Mouse (Mus musculus) forebrain, postnatal 0 days (tissue): ENCODE data around the gene Ros1. TPM values are rescaled to one million over a fixed set of nuclear protein-coding genes. Genes with fewer than 3 reads are reported as not detected.

Experiments used
- ATAC-seq: fragments of 200-750 bp; cut with Nextera tagmentation; 2 replicates; pipeline ENCODE4 v1.8.0; 2017; ENCODE audit warnings: mild to moderate bottlenecking, moderate library complexity
- DNase-seq: peaks from one replicate; pipeline ENCODE4 v3.0.0-alpha.2; 2015
- H3K27ac ChIP-seq: fragments of 300-500 bp; sonication (generic); 2 replicates; pipeline ENCODE4 v1.5.1; 2014; ENCODE audit warnings: low read depth, mild to moderate bottlenecking, antibody characterized with exemption, low read length, moderate library complexity, mixed read lengths
- H3K27me3 ChIP-seq: fragments of 300-500 bp; sonication (generic); 2 replicates; pipeline ENCODE4 v1.6.1; 2014; ENCODE audit warnings: mild to moderate bottlenecking, low read length, mixed read lengths; ENCODE audit not compliant: insufficient read depth
- H3K36me3 ChIP-seq: fragments of 300-500 bp; sonication (generic); 2 replicates; pipeline ENCODE4 v1.6.1; 2014; ENCODE audit warnings: mild to moderate bottlenecking, moderate library complexity; ENCODE audit not compliant: insufficient read depth
- H3K4me1 ChIP-seq: fragments of 300-500 bp; sonication (generic); 2 replicates; pipeline ENCODE4 v1.6.1; 2014; ENCODE audit warnings: antibody characterized with exemption; ENCODE audit not compliant: insufficient read depth
- H3K4me2 ChIP-seq: fragments of 300-500 bp; sonication (generic); 2 replicates; pipeline ENCODE4 v1.6.1; 2014; ENCODE audit warnings: low read depth, mild to moderate bottlenecking, moderate library complexity
- H3K4me3 ChIP-seq: fragments of 300-500 bp; sonication (generic); 2 replicates; pipeline ENCODE4 v1.5.1; 2014; ENCODE audit warnings: low read depth, low read length, mixed read lengths
- H3K9ac ChIP-seq: fragments of 300-500 bp; sonication (generic); 2 replicates; pipeline ENCODE4 v1.6.1; 2014; ENCODE audit warnings: mild to moderate bottlenecking
- H3K9me3 ChIP-seq: fragments of 300-500 bp; sonication (generic); 2 replicates; pipeline ENCODE4 v1.6.1; 2016; ENCODE audit warnings: low read length
- CTCF ChIP-seq: sonication (generic); IDR thresholded peaks from 2 replicates; pipeline ENCODE4 v1.5.1; 2016; ENCODE audit warnings: antibody characterized with exemption, control low read depth, low read depth
- WGBS: fragments of 180-500 bp; shearing (Covaris S2); extraction: QIAGEN DNeasy Blood & Tissue Kit; methylation state at CpG from one replicate; pipeline ENCODE4 v1.1.7; 2014; 5-methylcytosine and 5-hydroxymethylcytosine counted together
- polyA plus RNA-seq: library from polyadenylated mRNA; unstranded; fragments of >200 nt; fragmentation: Nextera tagmentation; extraction: Ambion mirVana; gene quantifications from 2 replicates; pipeline ENCODE4 v1.2.1, GENCODE M21; 2015
- total RNA-seq: library from RNA; depleted of rRNA; stranded (reverse); fragments of >200 nt; gene quantifications from 2 replicates; pipeline ENCODE4 v1.2.3, GENCODE M21; 2014

Ros1 gene
- total and polyA plus RNA-seq, 2 experiments from 2014 or later = not detected

DNA sequence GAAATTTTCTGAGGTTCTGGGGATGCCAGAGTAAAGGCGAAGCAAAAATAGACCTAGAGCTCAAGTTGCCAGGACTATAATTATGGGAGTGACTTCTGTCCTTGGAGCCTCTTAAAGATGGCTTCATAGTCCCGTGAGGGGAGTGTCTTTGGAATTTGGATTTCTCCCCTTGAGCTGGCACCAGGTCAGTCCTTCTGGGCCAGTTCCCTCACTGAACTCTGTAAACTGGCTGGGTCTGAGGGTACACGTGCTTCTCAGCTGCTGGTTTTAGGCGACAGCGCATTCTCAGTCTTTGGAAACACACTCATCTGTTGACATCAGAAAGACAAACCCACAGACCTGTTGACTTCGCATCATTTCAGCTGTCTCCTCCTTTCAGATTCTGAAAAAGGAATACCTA lies 108.4 kb downstream of the Ros1 start:
- Histone ChIP-seq H3K4me3 (no peak overlapping the region), H3K4me2 (no peak overlapping the region), H3K9me3 (no peaks in the 10 kb centered on the region), H3K27ac (no peak overlapping the region), H3K4me1 (no peaks in the 10 kb centered on the region), H3K36me3 (no peaks in the 10 kb centered on the region), H3K9ac (no peak overlapping the region), H3K27me3 (no peaks in the 10 kb centered on the region)
- ATAC-seq (no peak), DNase-seq (no peak)
- WGBS = 88% methylated on average over 6 of the region's 6 CpGs
- no peak for TF ChIP-seq CTCF

DNA sequence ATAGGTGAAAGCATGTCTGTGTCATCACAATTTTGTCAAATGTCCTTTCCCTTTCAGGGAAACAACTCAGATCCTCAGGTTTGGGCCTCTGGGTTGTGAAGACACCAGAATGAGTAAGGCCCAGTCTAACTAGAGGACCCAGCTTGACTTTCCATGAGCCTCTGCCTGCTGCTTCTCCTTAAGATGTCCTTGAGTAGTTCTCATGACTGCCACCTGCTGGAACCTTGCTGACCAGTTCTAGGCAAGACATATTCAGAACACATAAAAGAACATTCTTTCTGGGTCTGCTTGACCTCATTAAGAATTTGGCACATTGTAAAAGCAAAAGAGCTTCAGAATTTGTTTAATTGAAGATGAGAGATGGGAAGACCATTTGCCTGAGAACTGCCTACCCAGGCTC lies 122.6 kb downstream of the Ros1 start:
- H3K4me3 ChIP-seq = no peak overlapping the region
- no peaks in the 10 kb centered on the region for H3K36me3 ChIP-seq
- no peaks in the 10 kb centered on the region for H3K9me3 ChIP-seq
- no peaks in the 10 kb centered on the region for H3K27me3 ChIP-seq
- no peak overlapping the region for H3K4me2 ChIP-seq
- ATAC-seq = peak; percentile 60; the same call in 1 of the 2 replicates
- peak; percentile 50 for TF ChIP-seq CTCF
- H3K9ac ChIP-seq = no peak overlapping the region
- no peaks in the 10 kb centered on the region for H3K4me1 ChIP-seq
- peak; percentile 33 for DNase-seq
- H3K27ac ChIP-seq = no peak overlapping the region

DNA sequence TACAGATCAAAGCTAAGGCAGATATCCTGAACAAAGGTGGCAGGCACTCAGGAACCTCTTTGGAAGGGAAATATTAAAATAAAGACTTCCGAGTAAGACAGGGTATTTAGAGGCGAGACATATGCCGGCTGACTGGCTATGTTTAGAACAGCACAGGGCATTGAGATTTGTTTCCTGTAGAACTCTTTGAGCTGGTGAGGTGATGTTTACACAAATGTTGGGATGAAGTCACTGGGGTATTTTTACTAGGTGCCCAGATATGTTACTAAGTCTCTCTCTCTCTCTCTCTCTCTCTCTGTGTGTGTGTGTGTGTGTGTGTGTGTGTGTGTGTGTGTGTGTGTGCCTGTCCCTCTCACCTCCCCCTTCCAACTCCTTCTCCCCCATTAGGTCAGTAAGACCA lies 146.8 kb downstream of the Ros1 start:
- H3K27me3 ChIP-seq = no peaks in the 10 kb centered on the region
- no peak for TF ChIP-seq CTCF
- no peaks in the 10 kb centered on the region for H3K36me3 ChIP-seq
- H3K27ac ChIP-seq = no peak overlapping the region
- no peak overlapping the region for H3K4me3 ChIP-seq
- ATAC-seq (no peak), DNase-seq (no peak)
- 51% methylated on average over 3 of the region's 3 CpGs for WGBS
- no peaks in the 10 kb centered on the region for H3K4me1 ChIP-seq
- no peak overlapping the region for H3K9ac ChIP-seq
- H3K9me3 ChIP-seq = no peaks in the 10 kb centered on the region
- H3K4me2 ChIP-seq = no peak overlapping the region

DNA sequence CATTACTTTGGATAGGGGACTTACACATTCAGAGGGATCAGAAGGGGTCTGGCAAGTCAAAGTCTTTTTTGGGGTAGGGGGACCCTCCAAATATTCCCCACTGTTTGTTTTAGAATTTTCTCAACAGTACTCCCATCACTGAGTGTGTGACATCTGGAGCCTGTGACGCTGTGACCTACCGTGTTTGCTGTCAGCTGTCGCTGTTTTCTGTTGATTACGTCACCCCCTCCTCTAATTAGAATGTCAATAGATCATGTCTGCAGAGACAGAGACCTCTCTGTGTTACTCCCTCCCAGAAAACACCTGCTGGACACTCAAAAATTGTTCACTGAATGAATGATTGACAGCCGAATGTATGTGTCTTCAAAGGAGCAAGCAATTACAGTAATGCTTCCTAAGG lies 152.0 kb downstream of the Ros1 start:
- ATAC-seq (no peak), DNase-seq (no peak)
- H3K4me2 ChIP-seq = no peak overlapping the region
- H3K36me3 ChIP-seq = no peaks in the 10 kb centered on the region
- no peak overlapping the region for H3K27ac ChIP-seq
- H3K27me3 ChIP-seq = no peaks in the 10 kb centered on the region
- no peak for TF ChIP-seq CTCF
- no peaks in the 10 kb centered on the region for H3K4me1 ChIP-seq
- H3K9ac ChIP-seq = no peak overlapping the region
- H3K9me3 ChIP-seq = no peaks in the 10 kb centered on the region
- no peak overlapping the region for H3K4me3 ChIP-seq
- WGBS = 56% methylated on average over 5 of the region's 5 CpGs

DNA sequence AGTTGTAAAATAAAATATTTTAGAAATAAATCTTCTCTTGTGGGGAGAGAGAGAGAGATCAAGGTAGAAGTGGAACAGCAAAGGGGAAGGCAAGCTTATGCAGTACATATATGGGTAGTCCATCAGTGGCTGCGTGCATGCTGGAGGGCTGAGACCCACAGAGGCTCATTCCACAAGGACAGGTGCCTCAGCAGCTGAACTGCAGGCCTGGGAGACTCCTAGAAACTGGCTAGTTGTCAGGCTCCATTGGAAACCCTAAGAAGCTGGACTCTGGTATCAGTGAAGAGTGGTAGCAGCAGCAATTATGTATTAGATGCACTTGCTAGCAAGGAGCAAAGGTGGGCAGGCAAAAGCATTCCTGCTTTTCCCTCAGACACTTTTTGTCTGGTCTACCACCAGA lies 155.7 kb downstream of the Ros1 start:
- ATAC-seq (no peak), DNase-seq (no peak)
- no peaks in the 10 kb centered on the region for H3K27me3 ChIP-seq
- 83% methylated on average over 1 of the region's 1 CpGs for WGBS
- no peak overlapping the region for H3K27ac ChIP-seq
- no peak overlapping the region for H3K4me3 ChIP-seq
- H3K9ac ChIP-seq = no peak overlapping the region
- no peaks in the 10 kb centered on the region for H3K36me3 ChIP-seq
- no peak for TF ChIP-seq CTCF
- no peaks in the 10 kb centered on the region for H3K4me1 ChIP-seq
- H3K9me3 ChIP-seq = no peaks in the 10 kb centered on the region
- no peak overlapping the region for H3K4me2 ChIP-seq

DNA sequence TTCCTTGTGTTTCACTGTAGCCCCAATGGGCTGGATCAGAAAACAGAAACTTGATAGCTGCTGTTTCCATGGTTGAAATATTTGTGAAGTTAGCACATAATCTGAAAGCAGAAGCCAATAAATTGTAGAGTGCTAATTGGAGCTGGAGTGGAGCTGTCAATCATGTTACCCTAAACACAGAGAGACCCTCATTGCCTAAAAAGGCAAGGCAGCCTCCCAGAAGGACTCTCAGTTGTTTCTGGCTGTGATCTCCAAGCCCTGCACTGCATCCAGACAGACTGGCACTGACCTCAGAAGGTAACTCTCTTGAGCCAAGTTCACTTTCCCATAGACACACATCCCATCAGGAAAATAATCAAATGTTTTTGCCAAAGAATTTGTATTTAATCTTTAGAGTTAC lies 161.3 kb downstream of the Ros1 start:
- no peaks in the 10 kb centered on the region for H3K4me1 ChIP-seq
- no peaks in the 10 kb centered on the region for H3K36me3 ChIP-seq
- DNase-seq (no peak), ATAC-seq (no peak)
- no peak overlapping the region for H3K27ac ChIP-seq
- H3K9me3 ChIP-seq = no peaks in the 10 kb centered on the region
- H3K9ac ChIP-seq = no peak overlapping the region
- TF ChIP-seq CTCF = no peak
- no peak overlapping the region for H3K4me2 ChIP-seq
- no peak overlapping the region for H3K4me3 ChIP-seq
- H3K27me3 ChIP-seq = peaks cover 15% of the 10 kb centered on the region

DNA sequence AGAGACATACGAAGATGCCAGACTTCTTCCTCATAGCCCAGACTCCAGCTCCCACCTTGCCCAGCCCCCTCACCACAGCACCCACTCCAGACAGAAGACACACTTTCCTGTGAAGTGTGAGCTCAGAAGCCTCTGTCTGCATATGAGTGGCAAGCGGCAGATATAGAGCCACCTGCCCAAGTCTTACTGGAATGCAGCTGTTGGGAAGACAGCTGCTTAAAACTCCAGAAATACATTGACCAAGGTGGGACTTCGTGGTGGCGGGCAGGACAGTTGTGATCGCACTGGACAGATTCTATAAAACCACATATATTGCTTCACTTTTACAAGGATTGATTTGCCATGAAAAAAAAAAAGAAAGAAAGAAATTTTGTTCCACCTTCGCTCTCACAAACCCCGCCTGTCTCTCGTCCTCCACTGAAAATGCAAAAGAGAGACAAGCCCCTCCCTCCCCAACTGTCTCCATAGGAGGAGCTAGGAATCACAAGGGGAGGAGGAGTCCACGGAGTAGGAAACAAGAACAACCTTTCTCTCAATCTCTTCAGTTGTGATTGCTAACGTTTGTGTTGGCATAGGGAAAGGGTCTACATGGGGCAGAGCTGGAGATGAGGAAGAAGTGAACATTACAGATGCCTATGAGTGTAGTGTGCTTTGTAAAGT lies 165.5 kb downstream of the Ros1 start:
- Histone ChIP-seq H3K4me2 (no peak overlapping the region), H3K9me3 (no peaks in the 10 kb centered on the region), H3K27ac (no peak overlapping the region), H3K9ac (no peak overlapping the region), H3K4me1 (no peaks in the 10 kb centered on the region), H3K27me3 (peaks cover 54% of the 10 kb centered on the region), H3K4me3 (no peak overlapping the region), H3K36me3 (no peaks in the 10 kb centered on the region)
- no peak for TF ChIP-seq CTCF
- WGBS = 3% methylated on average over 10 of the region's 10 CpGs
- peak; percentile 2 for DNase-seq
- no peak for ATAC-seq
